Mouse (Mus musculus) gastrocnemius, postnatal 10 days (tissue): ENCODE results near the gene Olfr1090. TPM values are rescaled to one million over a fixed set of nuclear protein-coding genes. Genes with fewer than 3 reads are reported as not detected.

ENCODE experiments used
- DNase-seq: peaks from one replicate; pipeline ENCODE4 v3.0.0; 2021; ENCODE audit warnings: mixed read lengths
- long read RNA-seq, 2 experiments: library from polyadenylated mRNA; stranded (forward); transcript quantifications; one replicate each; pipeline ENCODE4 v2.0.0; 2021
- total RNA-seq, 2 experiments: library from RNA; stranded (reverse); gene quantifications; 2 replicates each; pipeline ENCODE4 v1.2.3; 2021

Gene Olfr1090
- not detected for total RNA-seq
- long read RNA-seq, experiment 1 = 0 reads
- long read RNA-seq, experiment 2 = 0 reads

GRCm38 (mm10) chr2:86758893-86759292, at the start of gene Olfr1090:
Gene Olfr1090, minus strand, starts transcription at chr2:86758993.
- DNase-seq = no peak

- no peak for DNase-seq
Observed at GRCm38 (mm10) chr2:86782179-86782578, 23.4 kb upstream of the Olfr1090 start, which contains the start of gene Olfr1093. Gene Olfr1093, plus strand, starts transcription at chr2:86782479.

- DNase-seq = no peak
Observed at GRCm38 (mm10) chr2:86761050-86761449, 2.3 kb upstream of the Olfr1090 start.

GRCm38 (mm10) chr2:86733601-86734000, 25.2 kb downstream of the Olfr1090 start, which contains the start of gene Olfr1089:
Gene Olfr1089, minus strand, starts transcription at chr2:86733701.
- DNase-seq = no peak

Other genes with a start within 250 kb of the Olfr1090 start
- gene Olfr1079, start 216.5 kb downstream of the Olfr1090 start, total RNA-seq = not detected
- gene Olfr1080, start 200.8 kb downstream of the Olfr1090 start, total RNA-seq = not detected
- gene Olfr1082, start 160.0 kb downstream of the Olfr1090 start, total RNA-seq = not detected
- not detected for gene Olfr1084, start 119.3 kb downstream of the Olfr1090 start, total RNA-seq
- not detected for gene Olfr1085, start 97.0 kb downstream of the Olfr1090 start, total RNA-seq
- gene Olfr1086, start 78.9 kb downstream of the Olfr1090 start, total RNA-seq = not detected
- gene Olfr1087, start 60.6 kb downstream of the Olfr1090 start, total RNA-seq = not detected
- gene Olfr1089, start 25.3 kb downstream of the Olfr1090 start, total RNA-seq = not detected
- gene Olfr1093, start 23.5 kb upstream of the Olfr1090 start, total RNA-seq = not detected
- gene Olfr141, start 51.0 kb upstream of the Olfr1090 start, total RNA-seq = not detected
- not detected for gene Olfr1094, start 65.7 kb upstream of the Olfr1090 start, total RNA-seq
- gene Olfr1095, start 92.7 kb upstream of the Olfr1090 start, total RNA-seq = not detected
- not detected for gene Gm13723, start 115.8 kb upstream of the Olfr1090 start, total RNA-seq
- not detected for gene Olfr1097, start 133.2 kb upstream of the Olfr1090 start, total RNA-seq
- gene Olfr1098, start 165.6 kb upstream of the Olfr1090 start, total RNA-seq = not detected
- gene Olfr1099, start 201.7 kb upstream of the Olfr1090 start, total RNA-seq = not detected
- not detected for gene Olfr1100, start 221.0 kb upstream of the Olfr1090 start, total RNA-seq
- not detected for gene Olfr1101, start 232.2 kb upstream of the Olfr1090 start, total RNA-seq
- not detected for gene Olfr1102, start 239.4 kb upstream of the Olfr1090 start, total RNA-seq